Mouse (Mus musculus): Measurements from ENCODE around the gene Olfr643. TPM values are rescaled to one million over a fixed set of nuclear protein-coding genes. Genes with fewer than 3 reads are reported as not detected.

Olfr643 gene
- polyA plus RNA-seq, 1 experiment from 2014 or later, result not detected

DNA sequence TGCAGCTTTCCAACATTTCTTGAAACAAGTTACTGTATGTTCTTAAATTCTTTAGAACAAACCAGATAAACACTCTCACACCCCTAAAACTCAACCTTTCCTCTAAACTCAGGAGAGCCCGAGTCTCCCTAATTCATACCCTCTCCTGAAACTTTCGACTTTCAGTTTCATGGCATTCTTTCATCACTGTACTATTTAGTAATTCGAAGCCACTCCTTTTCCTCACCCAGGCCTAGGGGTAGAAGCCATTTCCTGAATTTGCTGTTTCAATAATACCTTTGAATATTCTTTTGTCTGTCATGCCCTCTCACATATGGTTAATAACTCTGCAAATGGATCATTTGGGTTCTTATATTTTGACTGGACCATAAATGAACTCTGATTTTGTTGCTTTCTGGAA lies 110.2 kb downstream of the Olfr643 start:
- WGBS, result 78% methylated on average over 3 of the region's 3 CpGs
- Histone ChIP-seq H3K4me3 (replicated peaks; ENCODE audit: low read depth, low read length) (no peak overlapping the region), H3K36me3 (ENCODE audit: insufficient read depth, low read length) (no peaks in the 10 kb centered on the region), H3K9ac (ENCODE audit: low read depth, low read length) (no peak overlapping the region), H3K27me3 (ENCODE audit: insufficient read depth, low read length) (no peaks in the 10 kb centered on the region), H3K4me1 (replicated peaks; ENCODE audit: insufficient read depth, low read length) (no peaks in the 10 kb centered on the region), H3K4me2 (ENCODE audit: low read length) (no peak overlapping the region), H3K27ac (no peak overlapping the region), H3K9me3 (replicated peaks; ENCODE audit: low read length) (no peaks in the 10 kb centered on the region)
- ATAC-seq (replicated peaks; ENCODE audit: low FRiP score, low read depth) (no peak), DNase-seq (ENCODE audit: low spot score) (no peak)
- no peak for TF ChIP-seq CTCF (IDR thresholded peaks at IDR 0.05; ENCODE audit: low read depth)

DNA sequence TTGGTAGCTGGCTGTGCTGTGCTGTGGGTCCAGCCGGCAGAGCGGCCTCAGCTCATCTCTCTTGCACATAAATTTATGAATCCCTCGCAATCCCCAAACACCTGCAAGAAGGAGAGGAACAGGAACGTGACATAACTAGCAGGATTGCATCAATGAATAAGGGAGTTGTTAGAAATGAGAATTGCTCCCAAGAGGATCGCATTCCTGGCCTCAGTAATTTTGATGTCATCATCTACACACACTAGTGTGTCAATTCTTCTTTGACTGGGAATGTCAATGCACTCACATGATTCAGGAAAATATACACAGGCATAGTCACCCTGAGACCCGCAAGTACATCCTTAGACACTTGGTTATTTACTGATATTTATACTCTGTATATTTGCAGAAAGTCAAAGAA lies 111.7 kb downstream of the Olfr643 start, which contains the start of gene Olfr640:
Gene Olfr640, minus strand, starts transcription at position 101 of the 400 bp plus-strand sequence.
- Histone ChIP-seq H3K9me3 (replicated peaks; ENCODE audit: low read length) (no peaks in the 10 kb centered on the region), H3K4me3 (replicated peaks; ENCODE audit: low read depth, low read length) (no peak within 1 kb of the TSS), H3K4me2 (ENCODE audit: low read length) (no peak within 1 kb of the TSS), H3K27me3 (ENCODE audit: insufficient read depth, low read length) (no peaks in the 10 kb centered on the region), H3K4me1 (replicated peaks; ENCODE audit: insufficient read depth, low read length) (no peaks in the 10 kb centered on the region), H3K27ac (no peak within 1 kb of the TSS), H3K9ac (ENCODE audit: low read depth, low read length) (no peak within 1 kb of the TSS), H3K36me3 (ENCODE audit: insufficient read depth, low read length) (no peaks in the 10 kb centered on the region)
- WGBS, result 76% methylated on average over 6 of the region's 6 CpGs
- no peak for TF ChIP-seq CTCF (IDR thresholded peaks at IDR 0.05; ENCODE audit: low read depth)
- no peak for DNase-seq (ENCODE audit: low spot score)
- ATAC-seq (replicated peaks; ENCODE audit: low FRiP score, low read depth), result no peak

DNA sequence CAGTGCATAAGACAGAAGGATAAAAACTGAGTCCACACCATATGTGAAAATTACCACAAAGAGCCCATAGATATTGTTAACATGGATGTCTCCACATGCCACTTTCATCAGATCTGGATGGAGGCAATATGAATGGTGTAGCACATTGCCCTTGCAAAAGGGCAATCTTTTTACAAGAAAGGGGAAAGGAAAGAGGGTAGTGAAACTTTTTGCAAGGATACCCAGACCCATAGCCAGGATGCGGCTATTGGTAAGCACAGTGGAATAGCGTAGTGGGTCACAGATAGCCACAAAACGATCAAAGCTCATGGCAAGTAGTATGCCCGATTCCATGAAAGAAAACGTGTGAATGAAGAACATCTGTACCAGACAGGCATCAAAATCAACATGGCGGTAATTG lies 115.6 kb downstream of the Olfr643 start:
- TF ChIP-seq CTCF (IDR thresholded peaks at IDR 0.05; ENCODE audit: low read depth), result no peak
- no peaks in the 10 kb centered on the region for H3K4me1 ChIP-seq (replicated peaks; ENCODE audit: insufficient read depth, low read length)
- no peaks in the 10 kb centered on the region for H3K36me3 ChIP-seq (ENCODE audit: insufficient read depth, low read length)
- no peak overlapping the region for H3K27ac ChIP-seq
- ATAC-seq (replicated peaks; ENCODE audit: low FRiP score, low read depth) (no peak), DNase-seq (ENCODE audit: low spot score) (no peak)
- WGBS, result 89% methylated on average over 6 of the region's 6 CpGs
- H3K9ac ChIP-seq (ENCODE audit: low read depth, low read length), result no peak overlapping the region
- no peak overlapping the region for H3K4me3 ChIP-seq (replicated peaks; ENCODE audit: low read depth, low read length)
- H3K9me3 ChIP-seq (replicated peaks; ENCODE audit: low read length), result no peaks in the 10 kb centered on the region
- H3K4me2 ChIP-seq (ENCODE audit: low read length), result no peak overlapping the region
- H3K27me3 ChIP-seq (ENCODE audit: insufficient read depth, low read length), result no peaks in the 10 kb centered on the region

DNA sequence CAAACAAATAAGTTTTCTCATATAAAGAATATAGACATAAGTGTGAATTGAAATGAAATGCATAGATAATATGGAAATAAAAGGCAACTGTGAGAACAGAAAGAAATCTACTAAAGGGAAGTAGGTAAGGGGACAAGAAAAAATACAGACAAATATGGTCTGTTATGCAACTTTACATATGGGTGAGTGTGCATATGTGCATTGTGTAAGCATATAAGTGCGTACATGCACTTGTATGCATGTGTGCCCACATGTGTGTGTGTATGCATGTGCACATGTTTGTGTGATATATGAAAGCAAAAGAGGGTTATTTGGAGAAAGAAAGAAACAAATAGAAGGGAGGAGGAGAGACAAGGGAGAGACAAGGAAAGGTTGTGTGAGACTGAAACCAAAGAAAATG lies 118.3 kb downstream of the Olfr643 start:
- WGBS, result 74% methylated on average over 1 of the region's 1 CpGs
- no peak for TF ChIP-seq CTCF (IDR thresholded peaks at IDR 0.05; ENCODE audit: low read depth)

DNA sequence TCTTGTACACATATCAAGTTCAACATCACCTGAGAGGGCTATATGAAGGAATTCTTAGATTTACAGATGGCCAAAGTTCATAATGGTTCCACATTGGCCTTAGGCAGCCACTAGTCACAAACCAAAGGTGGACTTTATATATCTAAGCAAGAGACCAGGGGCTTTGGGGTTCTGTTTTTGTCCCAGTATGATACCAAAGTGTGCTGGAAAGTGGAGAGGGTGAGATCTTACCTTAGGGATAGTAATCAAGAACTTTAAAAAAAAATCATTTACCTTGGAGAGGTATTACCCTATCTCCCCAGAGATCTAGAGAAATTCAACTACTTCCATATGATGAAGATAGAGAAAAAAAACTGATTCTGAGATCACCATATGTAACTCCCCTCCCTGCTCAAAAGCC lies 120.0 kb downstream of the Olfr643 start, which contains the start of gene Olfr639:
Gene Olfr639, minus strand, starts transcription at position 101 of the 400 bp plus-strand sequence.
- Histone ChIP-seq H3K9ac (ENCODE audit: low read depth, low read length) (no peak within 1 kb of the TSS), H3K27me3 (ENCODE audit: insufficient read depth, low read length) (no peaks in the 10 kb centered on the region), H3K4me3 (replicated peaks; ENCODE audit: low read depth, low read length) (no peak within 1 kb of the TSS), H3K4me1 (replicated peaks; ENCODE audit: insufficient read depth, low read length) (no peaks in the 10 kb centered on the region), H3K36me3 (ENCODE audit: insufficient read depth, low read length) (no peaks in the 10 kb centered on the region), H3K9me3 (replicated peaks; ENCODE audit: low read length) (no peaks in the 10 kb centered on the region), H3K27ac (no peak within 1 kb of the TSS), H3K4me2 (ENCODE audit: low read length) (no peak within 1 kb of the TSS)
- ATAC-seq (replicated peaks; ENCODE audit: low FRiP score, low read depth), result no peak
- no peak for TF ChIP-seq CTCF (IDR thresholded peaks at IDR 0.05; ENCODE audit: low read depth)
- no peak for DNase-seq (ENCODE audit: low spot score)

More for the DNA sequence above, 118.3 kb downstream of the Olfr643 start:
- no peaks in the 10 kb centered on the region for H3K36me3 ChIP-seq (ENCODE audit: insufficient read depth, low read length)
- H3K9ac ChIP-seq (ENCODE audit: low read depth, low read length), result no peak overlapping the region
- no peak overlapping the region for H3K4me3 ChIP-seq (replicated peaks; ENCODE audit: low read depth, low read length)
- ATAC-seq (replicated peaks; ENCODE audit: low FRiP score, low read depth) (no peak), DNase-seq (ENCODE audit: low spot score) (no peak)
- no peaks in the 10 kb centered on the region for H3K9me3 ChIP-seq (replicated peaks; ENCODE audit: low read length)
- H3K27me3 ChIP-seq (ENCODE audit: insufficient read depth, low read length), result no peaks in the 10 kb centered on the region
- H3K4me2 ChIP-seq (ENCODE audit: low read length), result no peak overlapping the region
- no peak overlapping the region for H3K27ac ChIP-seq
- no peaks in the 10 kb centered on the region for H3K4me1 ChIP-seq (replicated peaks; ENCODE audit: insufficient read depth, low read length)

DNA sequence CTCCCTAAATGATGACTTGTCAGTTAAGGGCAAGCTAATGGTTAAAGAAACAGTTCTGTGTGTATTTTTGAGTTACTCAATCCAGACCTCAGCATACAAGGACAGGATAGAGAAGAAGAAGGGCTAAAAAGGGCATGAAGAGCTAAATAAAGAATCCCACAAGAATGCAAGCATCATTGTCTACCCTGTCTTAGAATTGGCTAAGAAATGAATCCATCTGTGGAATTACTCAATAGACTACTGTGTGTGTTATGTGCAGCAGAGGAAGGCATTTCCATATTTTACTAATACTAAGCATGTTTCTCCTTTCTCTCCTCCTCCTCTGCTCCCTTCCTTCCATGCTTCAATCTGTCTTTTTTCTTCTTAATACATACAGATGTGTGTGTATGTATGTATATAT lies 138.1 kb downstream of the Olfr643 start:
- Histone ChIP-seq H3K36me3 (ENCODE audit: insufficient read depth, low read length) (no peaks in the 10 kb centered on the region), H3K4me3 (replicated peaks; ENCODE audit: low read depth, low read length) (no peak overlapping the region), H3K9ac (ENCODE audit: low read depth, low read length) (no peak overlapping the region), H3K9me3 (replicated peaks; ENCODE audit: low read length) (no peaks in the 10 kb centered on the region), H3K27ac (no peak overlapping the region), H3K4me2 (ENCODE audit: low read length) (no peak overlapping the region), H3K27me3 (ENCODE audit: insufficient read depth, low read length) (no peaks in the 10 kb centered on the region), H3K4me1 (replicated peaks; ENCODE audit: insufficient read depth, low read length) (no peaks in the 10 kb centered on the region)
- no peak for TF ChIP-seq CTCF (IDR thresholded peaks at IDR 0.05; ENCODE audit: low read depth)
- DNase-seq (ENCODE audit: low spot score) (no peak), ATAC-seq (replicated peaks; ENCODE audit: low FRiP score, low read depth) (no peak)

DNA sequence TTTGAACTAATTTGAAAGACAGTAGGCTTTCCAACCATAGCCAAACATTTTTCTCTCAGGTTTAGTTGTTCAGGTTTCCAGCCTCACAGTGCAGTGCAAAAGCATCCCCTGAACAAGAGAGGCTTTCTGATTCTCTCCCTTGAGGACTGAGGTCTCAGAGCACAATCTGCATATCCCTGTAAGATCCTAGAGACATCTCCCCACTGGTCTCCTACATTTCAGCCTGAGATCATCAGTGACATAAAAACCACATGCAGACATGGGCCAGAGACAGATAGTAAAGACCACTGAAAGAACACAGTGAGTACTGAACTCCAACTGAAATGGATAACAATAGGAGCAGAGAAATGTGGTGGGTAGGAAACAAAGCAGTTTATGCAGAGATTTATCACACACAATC lies 138.8 kb downstream of the Olfr643 start, which contains the start of gene Olfr638:
Gene Olfr638, plus strand, starts transcription at position 301 of the 400 bp plus-strand sequence.
- no peaks in the 10 kb centered on the region for H3K27me3 ChIP-seq (ENCODE audit: insufficient read depth, low read length)
- H3K4me3 ChIP-seq (replicated peaks; ENCODE audit: low read depth, low read length), result no peak within 1 kb of the TSS
- no peaks in the 10 kb centered on the region for H3K9me3 ChIP-seq (replicated peaks; ENCODE audit: low read length)
- no peaks in the 10 kb centered on the region for H3K4me1 ChIP-seq (replicated peaks; ENCODE audit: insufficient read depth, low read length)
- H3K36me3 ChIP-seq (ENCODE audit: insufficient read depth, low read length), result no peaks in the 10 kb centered on the region
- H3K4me2 ChIP-seq (ENCODE audit: low read length), result no peak within 1 kb of the TSS
- ATAC-seq (replicated peaks; ENCODE audit: low FRiP score, low read depth) (no peak), DNase-seq (ENCODE audit: low spot score) (no peak)
- H3K27ac ChIP-seq, result no peak within 1 kb of the TSS
- H3K9ac ChIP-seq (ENCODE audit: low read depth, low read length), result no peak within 1 kb of the TSS
- no peak for TF ChIP-seq CTCF (IDR thresholded peaks at IDR 0.05; ENCODE audit: low read depth)
